Mouse (Mus musculus): ENCODE measurements at regions not wholly inside any gene's neighbourhood (a gene's known extent, or its start where the extent isn't known, plus 50 kb on each side); places are given as distances from the start of the nearest gene placed in this dataset.
A peak's percentile ranks its signal among the peaks of the same experiment; 100 is the strongest.

DNA sequence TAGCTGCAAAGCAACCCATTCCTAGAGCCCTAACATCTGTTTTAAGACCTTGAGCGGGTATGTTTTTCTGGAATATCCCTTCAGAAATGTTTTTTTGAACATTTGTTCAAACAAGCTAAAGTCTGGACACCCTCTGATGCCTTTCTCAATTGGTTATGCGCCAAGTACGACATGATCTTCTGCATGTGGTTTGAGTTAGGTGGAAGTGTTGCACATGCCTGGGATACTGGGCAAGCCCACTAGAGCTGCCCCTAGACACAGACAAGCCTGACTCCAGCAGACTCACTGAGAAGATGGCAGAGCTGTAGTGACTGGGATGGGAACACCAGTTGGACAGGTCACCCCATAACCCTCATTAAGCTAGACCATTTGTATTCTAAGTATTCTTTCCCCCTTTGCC is 153.2 kb upstream of the Cypt2 start:
- no peak for DNase-seq (ENCODE audit: low spot score in 2 of 2)
- intact Hi-C loops (cut with DNase I) = no loop called here

DNA sequence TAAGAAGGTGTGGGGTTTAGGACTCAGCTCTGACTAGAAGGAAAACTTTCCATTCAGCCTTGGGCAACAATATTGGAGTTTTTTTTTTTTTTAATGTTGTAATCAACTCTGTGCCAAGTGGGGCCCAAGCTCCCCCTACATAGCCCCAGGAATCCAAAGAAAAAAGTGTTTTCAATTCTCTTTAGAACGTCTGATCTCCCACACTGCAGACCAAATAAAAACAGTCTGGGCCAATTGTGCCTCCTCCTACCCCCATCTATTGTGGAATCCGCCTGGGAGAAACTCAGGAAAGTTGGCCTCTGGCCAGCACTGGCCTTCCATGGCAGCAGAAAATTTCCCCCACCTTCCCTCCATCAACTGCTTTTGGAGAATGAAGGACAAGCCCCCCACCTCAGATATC is 133.3 kb upstream of the Cypt2 start:
- intact Hi-C loops (cut with DNase I) = no loop called here

DNA sequence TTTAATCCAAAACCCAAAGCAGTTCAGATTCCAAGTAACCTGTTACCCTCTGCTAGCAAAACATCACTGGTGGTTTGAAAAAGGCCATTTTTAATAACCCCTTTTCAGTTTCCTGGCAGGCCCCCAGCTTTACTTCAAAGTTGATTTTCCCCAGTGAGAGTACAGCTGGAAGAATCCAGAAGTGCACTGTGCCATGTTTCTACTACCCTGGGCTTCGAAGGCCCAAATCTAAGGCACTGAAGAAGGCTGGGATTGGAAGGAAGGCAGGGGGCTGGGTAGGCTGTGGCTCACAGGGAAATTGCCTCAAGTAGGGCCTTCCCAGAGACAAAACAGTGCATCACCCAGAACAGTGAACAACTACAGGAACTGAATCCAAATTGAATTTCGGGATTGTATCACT is 131.6 kb upstream of the Cypt2 start:
- DNase-seq (ENCODE audit: low spot score in 2 of 2) = no peak
- intact Hi-C loops (cut with DNase I) = no loop called here

More for the DNA sequence above, 133.3 kb upstream of the Cypt2 start:
- no peak for DNase-seq (ENCODE audit: low spot score in 2 of 2)

DNA sequence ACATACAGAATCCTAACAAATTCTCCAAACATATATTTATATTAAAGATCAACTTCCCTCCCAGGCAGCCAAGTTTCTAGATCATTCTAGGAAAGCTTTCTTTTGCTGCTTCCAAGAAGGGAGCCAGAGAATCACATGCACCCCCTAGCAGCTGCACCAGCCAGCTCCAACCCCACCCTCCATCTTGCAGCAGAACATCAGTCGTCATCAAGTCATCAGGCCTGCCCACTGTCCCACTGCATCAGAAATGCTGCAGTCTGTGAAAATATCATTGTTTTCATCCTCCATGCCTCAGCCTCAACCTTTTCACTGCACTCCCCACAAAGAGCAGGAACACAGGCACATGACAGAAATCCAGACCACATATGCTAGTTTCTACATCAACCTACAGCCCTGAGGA is 109.1 kb upstream of the Cypt2 start:
- intact Hi-C loops (cut with DNase I) = no loop called here
- no peak for DNase-seq (ENCODE audit: low spot score in 2 of 2)

DNA sequence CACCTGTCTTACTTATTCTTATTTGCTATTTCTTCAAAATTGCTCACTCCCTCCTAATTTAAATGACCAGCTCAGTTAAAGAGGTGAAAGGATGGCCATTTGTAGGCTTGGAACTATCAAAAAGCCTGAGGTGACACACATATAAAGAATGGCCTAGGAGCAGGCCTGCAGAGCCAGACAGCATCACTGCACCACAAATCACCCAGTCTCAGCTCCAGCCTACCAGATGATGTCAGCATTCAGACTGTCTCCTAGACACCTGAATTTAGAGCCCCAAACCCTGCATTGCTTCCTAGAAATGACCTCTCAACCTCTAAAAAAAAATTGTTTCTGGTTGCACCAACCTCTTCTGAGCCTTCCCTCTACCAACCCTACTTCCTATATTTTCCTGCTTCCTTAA is 108.5 kb upstream of the Cypt2 start:
- DNase-seq (ENCODE audit: low spot score in 2 of 2) = no peak
- intact Hi-C loops (cut with DNase I) = no loop called here

DNA sequence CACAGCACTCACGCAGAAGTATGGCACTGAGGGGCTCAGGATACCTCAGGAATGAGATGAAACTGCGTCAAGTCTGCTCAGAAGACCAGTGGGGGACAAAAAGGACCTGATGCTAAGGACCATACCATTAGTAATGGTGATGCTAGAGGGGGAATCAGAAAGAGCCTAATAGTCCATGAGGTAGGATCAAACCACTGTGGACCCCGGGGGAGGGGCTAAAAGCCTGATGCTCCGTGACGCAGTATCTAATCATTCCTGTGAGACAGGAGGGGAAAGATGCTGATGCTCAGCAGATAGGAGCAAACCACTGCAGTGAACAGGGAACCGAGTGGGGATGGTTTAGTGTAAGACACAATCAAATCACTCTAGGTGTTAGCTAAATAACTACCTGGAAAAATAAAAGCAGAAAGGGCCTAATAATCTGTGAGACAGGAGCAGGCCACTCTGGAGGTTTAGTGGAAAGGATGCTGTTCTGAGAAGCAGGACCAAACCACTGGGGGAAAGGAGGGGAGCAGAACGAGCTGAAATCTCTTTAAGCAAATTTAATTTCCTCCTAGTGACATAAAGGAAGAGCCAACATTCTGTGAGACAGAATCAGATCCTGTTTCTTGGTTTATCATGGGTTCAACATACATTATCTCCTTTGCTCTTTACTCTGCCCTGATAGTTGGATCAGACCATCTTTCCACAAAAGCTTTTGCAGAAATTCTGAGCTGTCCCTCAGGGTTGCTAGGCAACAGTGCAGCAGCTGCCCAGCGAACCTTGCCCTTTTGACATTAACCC is 107.7 kb upstream of the Cypt2 start:
- intact Hi-C loops (cut with DNase I) = no loop called here
- DNase-seq (ENCODE audit: low spot score in 2 of 2) = peak; percentile 65 to 67

DNA sequence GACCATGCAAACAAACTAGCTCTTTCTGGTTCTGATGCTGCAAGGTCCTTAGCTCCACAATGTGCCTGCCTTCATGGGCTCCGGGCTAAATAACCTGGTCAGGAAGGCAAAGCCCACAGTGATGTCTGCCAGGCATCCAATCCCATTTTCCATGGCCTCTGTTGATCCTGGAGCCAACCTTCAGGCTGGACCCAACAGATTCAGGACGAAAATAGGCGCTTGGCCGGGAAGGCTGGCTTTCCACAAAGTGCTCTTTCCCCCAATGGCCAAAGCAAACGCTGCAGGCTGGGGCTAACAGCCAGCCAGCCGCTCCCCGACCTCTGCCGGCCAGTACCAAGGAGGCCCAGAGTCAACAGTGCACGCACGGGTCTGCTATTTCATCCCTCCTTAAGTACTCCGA is 106.3 kb upstream of the Cypt2 start:
- DNase-seq (ENCODE audit: low spot score in 2 of 2) = no peak
- intact Hi-C loops (cut with DNase I) = no loop called here

DNA sequence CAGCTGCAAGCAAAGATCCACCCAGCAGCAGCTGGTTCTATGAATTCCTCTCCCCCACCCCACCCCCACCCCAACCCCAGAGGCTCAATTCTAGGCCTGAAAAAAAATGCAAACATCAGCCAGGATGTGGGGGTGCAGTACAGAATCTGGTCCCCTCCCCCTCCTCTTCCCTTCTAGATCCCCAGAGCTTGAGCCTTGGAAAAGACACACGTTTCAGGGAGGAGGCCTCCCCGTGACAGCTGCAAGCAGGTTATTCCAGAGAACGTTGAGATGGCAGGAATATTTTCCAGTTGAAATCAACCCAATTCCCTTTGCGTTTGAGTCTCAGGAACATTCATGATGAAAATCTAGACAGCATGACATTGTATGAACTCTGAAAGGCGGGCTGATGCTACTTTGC is 86.2 kb upstream of the Cypt2 start:
- intact Hi-C loops (cut with DNase I) = no loop called here
- no peak for DNase-seq (ENCODE audit: low spot score in 2 of 2)

DNA sequence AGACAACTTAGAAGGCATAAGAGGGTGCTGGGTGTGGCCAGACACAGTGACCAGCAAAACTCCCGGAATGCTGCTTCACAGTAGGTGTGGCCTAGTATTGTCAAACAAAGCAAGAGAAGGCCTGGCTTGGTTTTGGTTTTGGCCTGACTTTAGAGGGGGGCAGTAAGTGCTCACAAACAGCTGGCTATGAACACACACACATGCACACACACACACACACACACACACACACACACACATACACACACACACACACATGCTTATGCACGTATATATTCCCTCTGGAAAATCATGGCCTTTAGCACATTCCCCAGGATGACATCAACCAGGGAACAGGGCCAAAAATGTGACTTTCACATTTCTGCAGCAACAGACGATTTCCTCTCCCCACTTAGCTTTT is 78.6 kb upstream of the Cypt2 start:
- DNase-seq (ENCODE audit: low spot score in 2 of 2) = no peak
- intact Hi-C loops (cut with DNase I) = no loop called here

Small RNA genes lying in the stretch of these regions (microRNA-seq; reads per million reads assigned to microRNA genes)
- 116 reads per million, percentile 57 among the genes with 10 or more reads in this experiment for gene Mir325

All from left cerebral cortex, postnatal 36 days (tissue).